Mouse (Mus musculus) embryo, embryonic 11 days (tissue): ENCODE measurements around the gene Noto.

Experiments
- DNase-seq: peaks from one replicate; pipeline ENCODE4 v3.0.0-alpha.2; 2015

The Noto gene

DNA sequence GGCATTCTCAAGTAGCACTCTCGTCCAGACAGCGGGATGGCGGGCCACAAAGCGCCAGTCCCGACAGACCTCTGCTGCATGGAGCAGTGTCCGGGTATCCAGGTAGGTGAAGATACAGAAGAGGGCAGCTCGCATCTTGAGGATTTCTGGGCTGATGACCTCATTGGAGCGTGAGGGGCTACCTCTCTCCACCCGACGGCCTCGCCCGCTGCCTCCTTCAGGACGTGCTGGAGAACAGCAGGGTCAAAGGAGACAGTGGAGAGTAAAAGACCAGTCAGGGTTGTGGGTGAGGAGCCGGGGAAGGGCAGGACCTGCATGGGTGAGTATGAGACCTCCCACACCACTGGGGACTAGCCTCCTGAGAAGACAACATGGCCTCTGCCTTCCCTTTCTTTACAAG lies 54.7 kb downstream of the Noto start:
- DNase-seq, result no peak
